Mouse (Mus musculus) layer of hippocampus, postnatal 36 days (tissue): Measurements from ENCODE around the gene BC005624. TPM values are rescaled to one million over a fixed set of nuclear protein-coding genes. Genes with fewer than 3 reads are reported as not detected.
"Not testable (repeated sequence)": the region's sequence is repeated elsewhere in the genome, so short reads cannot be mapped to it uniquely, and the experiment has no call there.

ENCODE experiments used
- DNase-seq, 2 experiments: peaks; one replicate each; pipeline ENCODE4 v3.0.0; 2022
- total RNA-seq, 2 experiments: library from RNA; stranded (reverse); gene quantifications; 2 replicates each; pipeline ENCODE4 v1.2.3; 2021

The BC005624 gene
- total RNA-seq, 2 experiments from 2014 or later: 63.9 to 64.3 TPM

- peak; percentile 89 to 91 for DNase-seq
These were observed 14.4 kb downstream of the BC005624 start, which contains the start of gene Tor1a for GRCm38 (mm10) chr2:30967352-30968327. Gene Tor1a, minus strand, starts transcription at chr2:30967933.

DNA sequence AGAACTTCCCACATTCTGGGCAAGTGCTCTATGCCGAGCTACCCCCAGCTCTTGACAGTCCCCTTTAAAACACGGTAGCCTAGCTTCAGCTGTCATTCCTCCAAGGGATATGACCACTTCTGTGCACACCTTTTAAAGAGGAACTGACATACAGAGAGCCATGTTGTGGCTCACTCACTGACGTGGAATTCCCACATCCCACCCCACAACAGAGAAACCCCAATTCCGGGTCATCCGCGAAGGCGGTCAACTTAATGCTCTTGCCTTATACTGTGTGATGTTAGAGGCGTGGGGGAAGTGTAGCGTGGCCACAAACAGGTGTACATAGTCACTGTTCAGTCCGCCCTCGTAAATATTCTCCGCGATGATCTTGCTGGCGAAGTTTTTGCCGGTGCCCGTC, 15.2 kb downstream of the BC005624 start:
- DNase-seq: no peak

DNA sequence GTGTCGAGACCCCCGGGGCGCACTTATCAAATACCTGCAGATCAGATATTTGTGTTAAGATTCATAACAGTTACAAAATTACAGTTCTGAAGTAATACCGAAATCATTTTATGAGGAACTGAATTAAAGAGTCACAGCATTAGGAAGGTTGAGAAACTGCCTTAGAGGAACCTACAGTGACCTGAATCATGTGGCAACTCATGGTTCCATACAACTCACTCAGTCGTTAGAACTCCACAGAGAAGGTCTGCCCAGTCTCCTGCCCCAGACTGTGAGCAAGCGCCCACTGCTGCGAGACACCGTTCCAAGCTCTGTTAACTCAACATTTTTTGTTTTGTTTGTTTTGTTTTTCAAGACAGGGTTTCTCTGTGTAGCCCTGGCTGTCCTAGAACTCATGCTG, 16.4 kb downstream of the BC005624 start:
- DNase-seq: no peak

DNA sequence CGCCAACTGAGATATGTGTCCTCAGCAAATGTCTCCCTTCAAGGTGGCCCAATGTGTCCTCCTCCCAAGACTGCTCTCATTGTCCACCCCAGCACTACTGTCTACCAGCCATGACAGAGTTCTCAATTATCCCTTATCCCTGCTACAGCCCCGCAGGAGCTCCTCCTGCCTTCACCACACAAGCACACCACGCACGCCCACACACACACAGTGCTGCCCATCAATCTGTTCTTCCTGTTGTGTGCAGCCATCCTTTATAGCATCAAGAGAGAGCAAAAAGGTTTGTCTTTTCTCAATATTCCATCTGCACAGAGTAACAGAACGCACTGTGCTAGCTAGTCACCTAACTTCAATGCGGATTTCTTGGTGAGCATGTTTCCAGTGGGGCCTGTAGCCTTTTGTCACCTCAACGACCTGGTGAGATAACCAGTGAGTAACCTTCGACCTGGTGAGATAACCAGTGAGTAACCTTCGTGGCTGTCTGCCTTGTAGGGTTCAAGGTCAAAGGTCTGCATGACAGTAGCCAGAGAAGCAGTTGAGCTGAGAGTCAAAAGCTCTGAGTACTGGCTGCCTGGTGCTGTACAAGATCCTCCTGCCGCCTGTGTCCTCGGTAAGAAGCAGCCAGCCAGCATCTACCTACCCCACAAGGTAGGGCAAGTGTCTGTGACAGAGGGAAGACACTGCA, 19.3 kb downstream of the BC005624 start:
- DNase-seq: no peak

DNA sequence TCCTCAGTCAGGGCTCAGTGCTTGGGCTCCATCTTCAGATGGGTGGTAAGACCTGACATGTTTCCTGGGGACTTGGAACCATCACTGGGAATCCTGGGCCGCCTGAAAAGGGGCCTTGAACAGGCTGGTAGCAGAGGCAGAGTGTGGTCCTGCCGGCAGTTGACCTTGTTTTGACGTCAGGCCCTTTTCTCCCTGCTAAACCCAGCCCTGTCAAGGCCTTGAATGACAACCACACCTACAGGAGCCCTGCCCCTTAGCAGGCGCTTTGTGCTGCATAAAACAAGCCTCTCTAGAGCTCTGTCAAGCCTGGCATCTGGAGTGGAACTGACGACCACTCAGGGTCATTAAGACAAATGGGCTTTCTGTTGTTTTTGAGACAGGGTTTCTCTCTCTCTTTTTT, 22.1 kb downstream of the BC005624 start:
- DNase-seq: no peak

DNA sequence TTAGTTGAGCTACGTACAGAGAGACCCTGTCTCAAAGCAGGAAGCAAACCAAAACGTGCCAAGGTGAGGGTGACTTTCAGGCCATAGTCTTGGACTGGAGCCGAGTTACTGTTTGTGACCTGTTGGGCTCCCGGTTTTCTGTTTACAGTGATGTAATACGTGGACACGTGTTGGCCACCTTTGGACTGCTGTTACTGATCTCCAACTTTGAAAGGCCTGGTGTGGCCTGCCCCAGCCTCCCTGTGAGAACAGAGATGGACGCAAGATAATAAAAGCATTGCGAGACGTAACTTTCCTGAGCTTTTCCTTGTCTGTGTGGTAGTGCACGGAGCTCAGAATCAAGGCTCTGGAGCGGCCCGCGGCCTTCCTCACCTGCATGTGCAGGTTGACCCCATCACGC, 23.3 kb downstream of the BC005624 start:
- DNase-seq: no peak

DNA sequence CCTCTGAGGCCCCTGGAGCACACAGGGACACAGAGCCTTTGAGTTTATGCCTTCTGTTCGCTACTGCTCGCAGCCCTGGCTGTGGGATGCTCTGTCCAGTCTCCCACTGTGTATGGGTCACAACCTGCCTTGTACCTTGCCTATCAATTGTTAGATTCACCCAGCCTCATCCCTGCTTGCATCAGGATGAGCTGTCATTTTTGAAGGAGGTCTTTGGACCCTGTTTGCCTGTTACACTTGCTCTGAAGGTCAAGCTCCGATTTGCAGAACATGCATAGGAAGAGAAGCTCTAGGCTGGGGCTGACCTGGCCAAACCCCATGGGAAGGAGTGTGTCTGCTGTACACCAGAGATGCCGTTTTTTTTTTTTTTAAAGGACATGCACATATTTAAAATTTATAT, 24.5 kb downstream of the BC005624 start:
- DNase-seq: no peak

DNA sequence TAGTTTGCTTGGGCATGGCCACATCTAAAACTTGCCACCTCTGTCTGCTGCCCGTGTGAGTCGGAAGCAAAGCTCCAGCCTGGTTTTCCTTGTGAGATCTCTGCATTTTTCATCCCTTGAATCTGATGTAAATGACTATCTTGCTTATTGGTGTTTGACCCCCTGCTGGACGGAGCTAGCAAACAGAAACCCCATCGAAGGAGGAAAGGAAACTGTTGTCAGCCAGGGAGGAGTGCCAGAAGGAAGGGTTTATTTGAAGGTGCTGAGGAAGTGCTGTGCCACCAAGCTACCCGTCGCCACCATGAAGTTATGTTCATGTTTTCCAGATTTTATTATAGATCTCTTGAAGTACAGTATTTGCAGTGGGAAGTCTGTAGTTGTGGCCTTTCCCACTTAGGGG, 27.2 kb downstream of the BC005624 start:
- DNase-seq: no peak

- DNase-seq: peak; percentile 87
These were observed 29.0 kb downstream of the BC005624 start, which contains the start of gene Tor1b for GRCm38 (mm10) chr2:30952824-30953490. Gene Tor1b, plus strand, starts transcription at chr2:30952959.

DNA sequence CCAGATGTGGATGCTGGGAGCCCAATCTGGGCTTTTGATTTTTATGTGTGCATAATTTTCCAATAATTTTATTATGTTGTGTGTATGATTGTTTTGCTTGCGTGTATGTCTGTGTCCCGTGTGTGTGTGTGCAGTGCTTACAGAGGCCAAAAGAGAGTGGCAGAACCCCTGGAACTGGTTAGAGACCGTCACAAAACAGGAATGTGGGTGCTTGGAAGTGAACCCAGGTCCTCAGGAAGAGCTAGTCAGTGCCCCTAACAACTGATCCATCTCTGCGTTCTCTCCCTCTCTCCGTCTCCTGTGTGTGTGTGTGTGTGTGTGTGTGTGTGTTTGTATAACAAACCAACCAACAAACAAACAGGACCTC, 29.6 kb downstream of the BC005624 start:
- no peak for DNase-seq

- DNase-seq: peak in 1 of 2 experiments; percentile 49
These were observed 39.4 kb downstream of the BC005624 start for GRCm38 (mm10) chr2:30942603-30943011.

- DNase-seq: not testable (repeated sequence)
These were observed 39.9 kb downstream of the BC005624 start for GRCm38 (mm10) chr2:30942116-30942515.

DNA sequence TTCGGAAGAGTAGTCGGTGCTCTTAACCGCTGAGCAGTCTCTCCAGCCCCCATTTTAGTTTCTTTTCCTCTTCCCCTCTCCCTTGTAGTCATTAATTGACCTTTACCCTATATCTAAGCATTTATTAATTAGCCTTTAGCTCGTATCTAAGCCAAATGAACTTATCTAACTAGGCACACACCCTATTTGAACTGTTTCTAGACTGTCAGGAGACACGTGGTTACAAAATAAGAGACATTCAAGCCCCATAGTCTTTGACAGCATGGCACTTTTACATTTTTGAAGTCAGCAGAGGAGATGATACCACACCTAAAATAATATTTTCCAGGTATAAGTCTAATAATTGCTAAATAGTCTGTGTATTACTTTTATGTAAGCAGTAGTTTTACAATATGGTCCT, 40.4 kb downstream of the BC005624 start:
- DNase-seq: no peak

DNA sequence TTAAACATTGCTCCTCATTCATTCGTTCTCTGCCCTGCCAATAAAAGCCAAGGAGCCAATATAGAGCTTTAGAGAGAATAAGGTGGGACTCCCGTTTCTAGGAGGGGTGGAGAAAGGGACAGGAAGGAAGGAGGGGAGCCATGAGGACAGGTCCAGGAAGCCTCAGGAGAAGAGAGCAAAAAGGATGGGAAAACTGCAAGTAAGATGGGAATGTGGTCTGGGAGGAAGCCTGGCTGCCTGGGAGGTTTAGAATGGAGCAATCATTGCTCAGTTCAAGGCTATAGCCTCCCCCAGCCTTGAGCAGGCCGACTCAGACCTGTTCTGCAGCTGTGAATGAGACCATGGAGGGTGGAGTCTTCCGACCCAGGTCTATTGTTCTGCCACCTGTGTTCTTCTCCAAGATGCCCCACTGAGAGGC, 43.4 kb downstream of the BC005624 start:
- DNase-seq: no peak

- DNase-seq: no peak
These were observed 44.3 kb downstream of the BC005624 start for GRCm38 (mm10) chr2:30937731-30938130.

GRCm38 (mm10) chr2:30936808-30937207, 45.2 kb downstream of the BC005624 start:
- no peak for DNase-seq

DNA sequence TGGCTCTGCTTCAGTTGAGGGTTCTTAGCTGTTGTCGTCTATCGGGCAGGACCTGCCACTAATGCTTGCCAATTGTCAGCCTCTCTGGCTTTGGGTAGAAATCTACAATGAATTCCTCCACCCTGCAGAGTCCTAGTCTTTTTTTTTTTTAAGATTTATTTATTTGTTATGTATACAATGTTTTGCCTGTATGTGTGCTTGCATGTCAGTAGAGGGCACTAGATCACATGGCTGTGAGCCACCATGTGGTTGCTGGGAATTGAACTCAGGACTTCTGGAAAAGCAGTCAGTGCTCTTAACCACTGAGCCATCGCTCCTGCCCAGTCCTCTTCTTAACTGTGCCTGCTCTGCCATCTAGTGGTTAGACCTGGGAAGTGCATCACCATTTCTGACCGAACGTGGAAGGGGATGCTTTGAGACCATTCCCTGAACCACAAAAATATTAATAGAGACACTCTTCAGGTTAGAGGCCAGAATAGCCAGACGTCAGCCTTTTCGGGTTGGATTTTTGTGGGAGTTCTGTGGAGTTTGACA, 48.0 kb downstream of the BC005624 start:
- DNase-seq: peak; percentile 64 to 73

DNA sequence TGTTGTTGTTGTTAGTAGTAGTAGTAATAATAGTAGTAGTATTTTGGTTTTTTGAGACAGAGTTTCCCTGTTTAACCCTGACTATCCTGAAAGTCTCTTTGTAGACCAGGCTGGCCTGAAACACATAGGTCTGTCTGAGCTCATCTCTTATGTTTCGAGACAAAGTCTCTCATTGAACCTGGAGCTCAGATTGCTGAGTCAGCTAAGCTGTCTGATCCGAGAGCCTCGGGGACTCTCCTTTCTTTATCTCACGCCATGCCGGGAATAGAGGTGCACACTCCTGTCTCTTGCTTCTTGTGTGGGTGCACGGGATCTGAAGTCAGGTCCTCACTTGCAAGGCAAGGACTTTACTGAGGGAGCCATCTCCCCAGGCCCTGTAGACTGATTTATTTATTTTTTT, 49.0 kb downstream of the BC005624 start:
- DNase-seq: no peak

DNA sequence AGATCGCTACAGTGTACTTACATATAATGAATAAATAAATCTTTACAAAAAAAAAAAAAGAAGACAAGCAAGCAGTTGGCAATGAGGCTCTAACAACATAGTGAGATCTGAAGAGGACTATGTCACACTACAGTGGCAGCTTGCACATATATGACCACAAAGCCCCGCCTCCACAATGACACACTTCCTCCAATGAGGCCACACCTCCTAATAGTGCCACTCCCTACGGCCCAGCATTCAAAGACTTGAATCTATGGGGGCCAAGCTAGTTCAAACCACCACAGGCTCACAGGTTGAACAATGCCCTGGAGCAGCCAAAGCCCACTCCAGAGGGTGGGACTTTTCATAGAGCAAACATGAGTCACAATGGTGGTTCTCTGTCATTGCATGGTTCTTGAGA, 50.1 kb downstream of the BC005624 start:
- DNase-seq: no peak

DNA sequence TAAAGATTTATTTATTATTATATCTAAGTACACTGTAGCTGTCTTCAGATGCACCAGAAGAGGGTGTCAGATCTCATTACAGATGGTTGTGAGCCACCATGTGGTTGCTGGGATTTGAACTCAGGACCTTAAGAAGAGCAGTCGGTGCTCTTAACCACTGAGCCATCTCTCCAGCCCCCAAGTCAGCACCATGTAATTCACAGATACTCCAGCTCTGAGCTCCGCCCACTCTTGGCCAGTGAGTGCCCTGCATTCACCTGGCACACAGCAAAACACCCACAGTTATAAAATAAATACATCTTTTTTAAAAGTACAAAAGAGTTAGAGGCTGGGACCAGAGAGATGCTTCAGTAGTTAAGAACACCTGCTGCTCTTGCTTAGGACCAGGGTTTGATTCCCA, 51.2 kb downstream of the BC005624 start:
- DNase-seq: not testable (repeated sequence)

DNA sequence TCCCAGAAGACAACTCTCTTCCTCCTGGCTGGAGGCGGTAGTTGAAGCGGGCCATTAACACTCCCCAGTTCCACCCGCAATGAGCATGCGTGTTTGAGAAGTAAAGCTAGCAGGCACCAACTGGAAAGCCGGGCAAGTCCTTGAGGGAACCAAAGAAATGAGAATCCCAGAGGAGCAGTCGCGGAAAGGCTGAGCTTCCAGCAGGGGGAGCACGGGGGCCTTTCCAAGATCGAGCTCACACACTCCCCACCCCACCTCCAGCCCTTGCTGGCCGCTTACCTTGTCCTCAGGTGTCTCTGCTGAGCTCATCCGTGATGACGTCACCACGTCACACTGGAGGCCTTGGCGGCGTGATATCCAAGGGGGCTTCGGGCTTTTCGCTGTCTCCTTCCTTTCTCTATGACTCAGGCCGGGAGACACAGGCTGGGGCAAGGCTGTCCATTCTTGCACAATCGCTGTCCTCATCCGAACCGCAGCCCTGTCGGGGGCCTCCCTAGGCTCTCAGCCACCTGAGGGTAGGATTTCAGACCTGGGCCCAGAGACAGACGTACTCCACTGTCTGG, 52.4 kb downstream of the BC005624 start, which contains the start of gene Ptges:
TSS of gene Ptges (minus strand) at position 381 of the 563 bp plus-strand sequence.
- peak; percentile 48 to 50 for DNase-seq

GRCm38 (mm10) chr2:30928893-30929482, 53.0 kb downstream of the BC005624 start:
- DNase-seq: no peak
